Mouse (Mus musculus): Measurements from ENCODE around the gene Tepp.

Gene Tepp

GRCm38 (mm10) chr8:95331720-95332436 lies 21.5 kb downstream of the Tepp start, which contains the start of the genes Zfp319 and Usb1:
Zfp319 (minus strand) TSS chr8:95331950.
Usb1 (plus strand) TSS chr8:95332284.
- DNase-seq, result peak; percentile 92

- DNase-seq, result no peak
Observed at GRCm38 (mm10) chr8:95332437-95333199, 22.3 kb downstream of the Tepp start.

GRCm38 (mm10) chr8:95335706-95336105 lies 25.3 kb downstream of the Tepp start:
- no peak for DNase-seq

- DNase-seq, result no peak
Observed at GRCm38 (mm10) chr8:95336363-95336762, 26.0 kb downstream of the Tepp start.

GRCm38 (mm10) chr8:95341721-95342120 lies 31.4 kb downstream of the Tepp start:
- DNase-seq, result no peak

- no peak for DNase-seq
Observed at GRCm38 (mm10) chr8:95344668-95345067, 34.3 kb downstream of the Tepp start.

- DNase-seq, result peak; percentile 41
Observed at GRCm38 (mm10) chr8:95346643-95347545, 36.5 kb downstream of the Tepp start.

- DNase-seq, result no peak
Observed at GRCm38 (mm10) chr8:95348356-95348755, 38.0 kb downstream of the Tepp start.

- no peak for DNase-seq
Observed at GRCm38 (mm10) chr8:95348811-95349630, 38.7 kb downstream of the Tepp start.

GRCm38 (mm10) chr8:95351461-95351860 lies 41.1 kb downstream of the Tepp start:
- DNase-seq, result no peak

GRCm38 (mm10) chr8:95352151-95352870 lies 41.9 kb downstream of the Tepp start, which contains the start of gene Mmp15:
Mmp15 (plus strand) TSS chr8:95352268.
- peak; percentile 34 for DNase-seq

GRCm38 (mm10) chr8:95352871-95353866 lies 42.8 kb downstream of the Tepp start:
- peak; percentile 15 for DNase-seq

GRCm38 (mm10) chr8:95354606-95355005 lies 44.2 kb downstream of the Tepp start:
- DNase-seq, result no peak

GRCm38 (mm10) chr8:95358550-95359411 lies 48.4 kb downstream of the Tepp start:
- no peak for DNase-seq

- DNase-seq, result no peak
Observed at GRCm38 (mm10) chr8:95360181-95361015, 50.0 kb downstream of the Tepp start.

- no peak for DNase-seq
Observed at GRCm38 (mm10) chr8:95361016-95361341, 50.6 kb downstream of the Tepp start.

- DNase-seq, result no peak
Observed at GRCm38 (mm10) chr8:95362272-95362671, 51.9 kb downstream of the Tepp start.

GRCm38 (mm10) chr8:95363849-95364248 lies 53.5 kb downstream of the Tepp start:
- DNase-seq, result no peak
